Mouse (Mus musculus): ENCODE data around the gene Zbtb22.

Zbtb22 gene

DNA sequence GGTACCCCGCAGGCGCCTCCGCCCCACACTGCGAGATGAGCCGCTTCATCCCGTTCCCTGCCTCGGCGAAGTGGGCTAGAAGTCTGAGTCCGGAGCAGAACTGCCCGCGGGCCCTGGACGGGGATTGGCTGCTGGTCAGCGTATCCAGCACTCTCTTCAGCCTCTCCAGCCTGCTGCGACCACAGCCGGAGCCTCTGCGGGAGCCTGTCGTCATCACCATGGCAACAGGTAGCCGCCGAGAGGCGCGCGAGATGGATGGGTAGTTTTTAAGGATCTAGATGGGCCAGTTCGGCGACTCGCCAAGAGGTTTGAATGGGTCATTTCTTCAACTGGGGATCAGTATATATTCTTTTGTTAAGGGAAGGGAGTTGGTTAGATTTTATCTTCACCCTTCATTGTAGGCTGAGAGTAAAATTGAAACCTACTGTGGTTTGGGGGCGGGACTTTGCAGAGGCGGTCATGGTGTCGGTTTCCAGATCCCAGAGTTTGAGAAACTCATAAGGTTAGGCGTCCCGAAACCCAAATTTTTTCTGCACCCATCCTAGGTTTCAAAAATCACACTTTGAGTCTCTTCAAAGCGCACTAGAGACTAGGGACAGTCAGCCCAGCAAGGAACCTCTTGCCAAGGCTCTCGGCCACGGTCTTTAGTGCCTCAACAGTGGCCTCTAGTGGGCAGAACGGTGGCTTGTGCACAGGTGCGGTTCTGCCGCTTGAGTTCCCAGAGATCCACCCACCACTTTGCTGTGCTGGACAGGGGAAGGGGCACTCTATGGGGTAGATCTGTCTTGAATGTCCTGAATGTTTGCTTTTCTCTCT, 4.8 kb downstream of the Zbtb22 start:
- DNase-seq (ENCODE audit: low spot score): peak; percentile 84

- DNase-seq (ENCODE audit: low spot score): no peak
Measured at GRCm38 (mm10) chr17:33921361-33921760, 5.7 kb downstream of the Zbtb22 start.

DNA sequence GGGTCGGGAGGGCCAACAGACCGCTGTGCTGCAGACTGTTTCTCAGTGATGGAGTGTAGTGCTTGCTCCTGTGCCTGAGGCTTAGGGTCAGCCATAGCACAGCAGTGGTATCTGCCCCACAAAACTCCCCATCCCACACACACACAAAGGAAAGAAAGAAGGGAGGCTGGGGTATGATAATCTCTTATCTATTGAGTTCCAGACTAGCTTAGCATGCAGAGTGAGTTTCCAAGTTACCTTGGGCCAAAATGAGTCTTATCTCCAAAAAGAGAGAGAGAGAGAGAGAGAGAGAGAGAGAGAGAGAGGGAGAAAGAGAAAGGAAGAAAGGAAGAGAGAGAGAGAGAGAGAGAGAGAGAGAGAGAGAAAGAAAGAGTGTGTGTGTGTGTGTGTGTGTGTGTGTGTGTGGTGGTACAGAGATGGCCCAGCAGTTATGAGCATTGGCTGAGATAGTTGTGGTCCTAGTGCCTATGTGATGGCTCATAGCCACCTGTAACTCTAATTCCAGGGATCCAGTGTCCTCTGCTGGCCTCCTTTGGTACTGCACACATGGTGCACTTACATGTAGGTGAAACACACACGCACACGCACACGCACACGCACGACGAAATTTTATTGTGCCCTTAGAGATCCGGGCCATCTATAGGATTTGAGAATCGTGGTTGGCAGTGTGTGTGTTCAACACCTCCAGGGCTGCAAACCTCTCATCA, 9.0 kb downstream of the Zbtb22 start:
- peak; percentile 73 for DNase-seq (ENCODE audit: low spot score)

GRCm38 (mm10) chr17:33925406-33926116, 9.9 kb downstream of the Zbtb22 start:
- no peak for DNase-seq (ENCODE audit: low spot score)

DNA sequence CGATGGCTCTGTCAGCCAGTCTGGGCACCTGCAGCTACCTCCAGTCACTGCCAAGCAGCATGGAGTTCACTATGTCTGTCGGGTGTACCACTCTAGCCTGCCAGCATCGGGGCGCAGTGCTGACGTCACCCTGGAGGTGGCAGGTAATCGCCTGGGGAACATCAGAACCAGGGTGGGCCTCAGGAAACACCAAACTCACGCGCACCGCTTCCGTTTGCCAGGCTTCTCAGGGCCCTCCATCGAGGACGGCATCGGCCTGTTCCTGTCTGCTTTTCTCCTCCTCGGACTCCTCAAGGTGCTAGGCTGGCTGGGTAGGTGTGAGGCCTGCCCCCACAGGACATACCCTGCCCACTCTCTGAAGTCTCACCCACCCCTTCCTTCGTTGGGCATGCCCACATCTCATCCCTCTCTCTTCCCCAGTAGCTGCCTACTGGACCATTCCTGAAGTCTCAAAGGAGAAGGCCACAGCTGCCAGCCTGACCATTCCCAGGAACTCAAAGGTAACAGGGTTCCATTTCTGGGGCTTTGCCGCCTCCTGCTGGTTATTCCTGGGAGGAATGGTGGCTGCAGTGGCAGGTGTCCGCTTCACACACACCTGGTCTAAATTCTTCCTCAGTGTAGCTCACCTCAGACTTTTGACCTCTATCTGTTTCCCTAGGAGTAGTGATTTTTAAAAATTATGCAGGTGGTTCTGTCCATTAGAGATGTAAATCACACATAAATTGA, 10.7 kb downstream of the Zbtb22 start:
- no peak for DNase-seq (ENCODE audit: low spot score)

DNA sequence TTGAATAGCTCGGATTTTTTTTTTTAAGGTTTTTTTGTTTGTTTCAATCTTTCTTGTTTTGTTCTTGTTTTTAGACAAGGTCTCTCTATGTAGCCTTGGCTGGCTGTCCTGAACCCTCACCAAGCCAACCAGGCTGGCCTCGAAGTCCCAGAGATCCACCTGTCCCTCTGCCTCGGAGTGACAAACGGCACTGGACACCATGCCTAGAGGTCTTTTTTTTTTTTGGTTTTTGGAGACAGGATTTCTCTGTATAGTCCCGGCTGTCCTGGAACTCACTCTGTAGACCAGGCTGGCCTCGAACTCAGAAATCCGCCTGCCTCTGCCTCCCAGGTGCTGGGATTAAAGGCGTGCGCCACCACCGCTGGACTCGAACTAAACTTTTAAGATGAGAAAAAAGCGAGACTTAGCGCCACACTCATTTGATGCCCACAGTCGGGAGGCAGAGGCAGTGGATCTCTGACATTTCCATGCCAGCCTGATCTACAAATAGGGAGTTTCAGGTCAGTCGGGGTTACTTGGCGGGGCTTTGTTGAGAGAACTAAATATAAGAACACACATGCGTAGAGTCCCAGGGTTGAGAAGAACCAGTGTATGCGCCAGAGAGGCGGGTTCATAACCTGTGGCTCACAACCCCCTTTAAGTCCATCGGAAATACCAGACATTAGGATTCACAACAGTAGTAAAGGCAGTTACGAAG, 12.7 kb downstream of the Zbtb22 start:
- DNase-seq (ENCODE audit: low spot score): no peak

- DNase-seq (ENCODE audit: low spot score): peak; percentile 94
Measured at GRCm38 (mm10) chr17:33929371-33930279, 13.9 kb downstream of the Zbtb22 start, which contains the start of gene Rgl2. TSS of gene Rgl2 (plus strand) at chr17:33929543.

GRCm38 (mm10) chr17:33930280-33931158, 14.8 kb downstream of the Zbtb22 start:
- peak; percentile 57 for DNase-seq (ENCODE audit: low spot score)

GRCm38 (mm10) chr17:33931159-33931866, 15.6 kb downstream of the Zbtb22 start:
- DNase-seq (ENCODE audit: low spot score): peak; percentile 46

- no peak for DNase-seq (ENCODE audit: low spot score)
Measured at GRCm38 (mm10) chr17:33931947-33932346, 16.2 kb downstream of the Zbtb22 start.

DNA sequence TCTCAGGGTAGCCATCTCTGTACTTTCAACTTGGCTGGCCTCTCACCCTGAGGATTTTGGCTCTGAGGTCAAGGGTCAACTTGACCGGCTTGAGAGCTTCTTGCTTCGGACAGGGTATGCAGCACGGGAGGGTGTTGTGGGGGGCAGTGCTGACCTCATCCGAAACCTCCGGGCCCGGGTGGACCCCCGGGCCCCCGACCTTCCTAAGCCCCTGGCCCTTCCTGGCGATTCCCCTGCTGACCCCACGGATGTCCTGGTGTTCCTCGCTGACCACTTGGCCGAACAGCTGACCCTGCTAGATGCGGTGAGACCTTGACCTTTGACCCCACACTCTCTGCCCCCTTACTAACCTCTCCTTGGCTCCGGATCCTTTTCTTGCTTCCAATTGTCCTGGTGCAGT, 16.7 kb downstream of the Zbtb22 start:
- DNase-seq (ENCODE audit: low spot score): no peak

DNA sequence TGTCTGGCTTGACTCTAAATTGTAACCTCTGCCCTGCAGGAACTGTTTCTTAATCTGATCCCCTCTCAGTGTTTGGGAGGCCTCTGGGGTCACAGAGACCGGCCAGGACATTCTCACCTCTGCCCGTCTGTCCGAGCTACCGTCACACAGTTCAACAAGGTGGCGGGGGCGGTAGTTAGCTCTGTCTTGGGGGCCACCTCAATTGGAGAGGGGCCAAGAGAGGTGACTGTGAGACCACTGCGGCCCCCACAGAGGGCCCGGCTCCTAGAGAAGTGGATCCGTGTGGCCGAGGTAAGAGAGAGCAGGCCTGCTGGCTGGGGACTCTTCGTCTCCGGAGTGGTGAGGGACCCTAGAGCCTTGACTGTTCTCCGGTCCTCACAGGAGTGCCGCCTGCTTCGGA, 17.3 kb downstream of the Zbtb22 start:
- no peak for DNase-seq (ENCODE audit: low spot score)

DNA sequence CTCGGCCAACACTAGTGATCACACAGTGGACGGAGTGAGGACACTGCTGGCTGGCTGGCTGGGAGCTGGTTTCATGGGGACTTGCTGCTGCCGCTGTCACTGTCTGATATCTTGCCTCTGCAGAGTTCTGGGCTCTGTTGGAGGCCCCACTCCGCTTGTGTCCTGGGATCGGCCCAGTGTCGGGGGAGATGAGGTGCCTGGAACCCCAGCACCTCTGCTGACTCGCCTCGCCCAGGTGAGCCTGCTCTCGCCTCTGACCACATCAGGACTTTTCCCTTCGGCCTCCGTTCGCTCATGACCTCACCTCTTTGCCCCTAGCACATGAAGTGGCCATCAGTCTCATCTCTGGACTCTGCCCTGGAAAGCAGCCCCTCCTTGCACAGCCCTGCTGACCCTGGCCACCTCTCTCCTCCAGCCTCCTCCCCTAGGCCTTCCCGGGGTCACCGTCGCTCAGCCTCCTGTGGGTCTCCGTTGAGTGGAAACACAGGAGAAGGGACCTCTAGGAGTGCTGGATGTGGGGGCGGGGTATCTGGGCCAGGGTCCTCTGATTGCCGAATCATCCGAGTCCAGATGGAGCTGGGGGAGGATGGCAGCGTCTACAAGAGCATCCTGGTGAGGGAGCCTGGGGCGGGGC, 19.8 kb downstream of the Zbtb22 start:
- no peak for DNase-seq (ENCODE audit: low spot score)

GRCm38 (mm10) chr17:33936993-33937392, 21.3 kb downstream of the Zbtb22 start:
- DNase-seq (ENCODE audit: low spot score): no peak

- DNase-seq (ENCODE audit: low spot score): no peak
Measured at GRCm38 (mm10) chr17:33938783-33939182, 23.1 kb downstream of the Zbtb22 start.

- peak; percentile 84 for DNase-seq (ENCODE audit: low spot score)
Measured at GRCm38 (mm10) chr17:33940206-33940805, 24.6 kb downstream of the Zbtb22 start, which contains the start of the genes Pfdn6 and Wdr46. TSS of gene Pfdn6 (minus strand) at chr17:33940343. TSS of gene Wdr46 (plus strand) at chr17:33940660.

- no peak for DNase-seq (ENCODE audit: low spot score)
Measured at GRCm38 (mm10) chr17:33940981-33941380, 25.3 kb downstream of the Zbtb22 start.

DNA sequence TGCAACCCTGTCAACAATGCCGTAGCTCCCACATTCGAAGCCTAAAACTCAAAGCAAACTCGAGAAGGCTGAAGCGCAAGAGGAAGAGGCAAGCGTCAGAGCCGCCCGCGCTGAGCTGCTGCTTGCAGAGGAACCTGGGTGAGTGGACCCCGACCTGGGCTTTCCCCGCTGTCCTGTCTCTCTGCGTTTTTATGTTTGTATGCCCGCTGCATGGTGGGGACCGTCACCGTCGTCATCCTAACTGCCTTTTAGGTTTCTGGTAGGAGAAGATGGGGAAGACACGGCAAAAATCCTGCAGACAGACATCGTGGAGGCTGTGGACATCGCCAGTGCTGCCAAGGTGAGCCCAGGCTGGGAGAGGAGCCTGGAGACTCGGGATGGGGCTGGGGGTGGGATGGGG, 25.7 kb downstream of the Zbtb22 start:
- no peak for DNase-seq (ENCODE audit: low spot score)
